Mouse (Mus musculus): Measurements from ENCODE around the gene Mxd1.
A peak's percentile ranks its signal among the peaks of the same experiment; 100 is the strongest.

Mxd1 gene

DNA sequence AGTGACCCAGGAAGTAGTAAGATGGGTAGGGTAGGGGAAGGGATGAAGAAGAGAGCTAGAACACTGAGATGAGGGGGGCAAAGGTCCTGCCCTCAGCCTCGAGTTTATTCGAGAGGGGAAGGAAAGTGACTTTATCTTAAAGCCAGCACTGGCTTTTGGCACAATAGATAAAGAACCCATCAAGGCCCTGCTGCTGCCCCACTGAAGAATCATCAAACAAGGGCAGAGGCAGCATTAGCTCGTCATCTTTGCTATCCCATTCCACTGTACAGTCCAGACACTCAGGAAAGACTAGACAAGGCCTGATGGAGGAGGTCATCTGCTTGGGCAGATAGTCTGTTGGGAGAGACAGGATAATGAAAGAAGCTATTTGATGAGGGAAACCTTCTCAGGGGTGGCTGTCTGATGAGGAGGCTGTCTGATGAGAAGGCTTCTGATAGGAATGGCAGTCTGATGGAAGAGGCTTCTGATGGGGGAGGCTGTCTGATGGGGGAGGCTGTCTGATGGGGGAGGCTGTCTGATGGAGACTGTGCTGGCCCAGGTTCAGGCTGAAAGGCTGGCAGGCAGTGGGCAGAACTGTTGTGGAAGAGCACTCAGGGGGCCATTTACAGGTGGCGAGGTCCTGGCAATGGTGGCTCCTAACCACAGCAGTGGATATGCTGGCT is 31.7 kb downstream of the Mxd1 start:
- TF ChIP-seq GATA4 (IDR thresholded peaks at IDR 0.05; ENCODE audit: insufficient replicate concordance, low read length), result no peak

DNA sequence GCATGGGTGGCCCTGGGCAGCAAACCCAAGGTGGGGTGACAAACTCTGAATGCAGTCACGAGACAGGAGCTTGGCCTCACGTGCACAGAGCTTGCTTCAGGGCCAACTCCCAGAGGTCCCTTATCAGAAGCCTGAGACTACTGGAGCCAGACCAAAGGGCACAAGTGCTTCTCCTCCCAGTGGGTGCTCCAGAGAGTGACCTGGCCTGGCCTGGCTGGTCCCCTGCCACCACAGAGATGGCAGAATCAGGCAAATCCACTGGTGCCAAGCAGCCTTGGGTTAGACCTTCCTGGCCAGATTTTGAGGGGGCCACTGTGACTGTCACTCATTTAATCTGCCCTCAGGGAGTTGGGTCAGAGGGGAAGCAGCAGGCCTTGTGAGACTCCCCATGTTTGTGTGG is 32.5 kb downstream of the Mxd1 start:
- TF ChIP-seq GATA4 (IDR thresholded peaks at IDR 0.05; ENCODE audit: insufficient replicate concordance, low read length), result peak; percentile 44; the same call in 1 of the 2 replicates

DNA sequence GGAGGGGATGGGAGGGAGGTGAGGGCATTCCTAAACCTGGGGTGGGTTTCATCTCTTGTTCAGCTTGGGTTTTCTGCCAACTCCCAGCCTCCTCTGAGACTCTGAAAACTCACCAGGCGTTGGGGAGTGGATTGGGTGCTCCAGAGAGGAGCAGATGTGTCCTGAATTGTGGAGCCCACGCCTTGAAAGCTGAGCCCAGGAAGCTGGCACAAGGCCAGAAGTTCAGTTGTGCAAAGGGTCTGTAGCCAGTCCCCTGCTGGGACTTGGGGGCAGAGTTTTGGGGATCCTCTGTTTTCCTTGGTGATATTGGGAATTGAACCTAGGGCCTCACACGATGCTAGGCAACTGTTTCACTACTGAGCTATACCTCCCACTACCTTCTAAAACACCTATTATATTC is 38.8 kb downstream of the Mxd1 start:
- TF ChIP-seq GATA4 (IDR thresholded peaks at IDR 0.05; ENCODE audit: insufficient replicate concordance, low read length), result no peak

DNA sequence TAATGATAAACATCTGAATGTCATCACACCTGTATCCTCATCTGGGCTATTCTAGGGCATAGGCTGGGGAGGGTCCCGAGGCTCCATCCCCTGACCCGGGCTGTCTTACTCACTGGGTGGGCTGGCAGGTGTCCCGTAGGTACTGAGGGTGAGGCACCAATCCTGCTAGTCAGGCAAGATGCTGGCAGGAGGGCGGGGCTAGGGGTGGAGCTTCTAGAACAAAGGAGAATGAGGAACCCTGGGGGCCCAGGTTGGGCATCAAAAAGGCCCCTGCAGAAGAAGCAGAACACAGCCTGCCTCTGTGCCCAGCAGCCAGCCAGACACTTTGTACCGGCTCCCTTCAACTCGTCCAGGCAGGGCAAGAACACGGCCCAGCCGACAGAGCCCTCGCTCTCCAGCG is 41.0 kb downstream of the Mxd1 start, which contains the start of gene Asprv1:
TSS of gene Asprv1 (plus strand) at position 219 of the 400 bp plus-strand sequence.
- no peak for TF ChIP-seq GATA4 (IDR thresholded peaks at IDR 0.05; ENCODE audit: insufficient replicate concordance, low read length)

DNA sequence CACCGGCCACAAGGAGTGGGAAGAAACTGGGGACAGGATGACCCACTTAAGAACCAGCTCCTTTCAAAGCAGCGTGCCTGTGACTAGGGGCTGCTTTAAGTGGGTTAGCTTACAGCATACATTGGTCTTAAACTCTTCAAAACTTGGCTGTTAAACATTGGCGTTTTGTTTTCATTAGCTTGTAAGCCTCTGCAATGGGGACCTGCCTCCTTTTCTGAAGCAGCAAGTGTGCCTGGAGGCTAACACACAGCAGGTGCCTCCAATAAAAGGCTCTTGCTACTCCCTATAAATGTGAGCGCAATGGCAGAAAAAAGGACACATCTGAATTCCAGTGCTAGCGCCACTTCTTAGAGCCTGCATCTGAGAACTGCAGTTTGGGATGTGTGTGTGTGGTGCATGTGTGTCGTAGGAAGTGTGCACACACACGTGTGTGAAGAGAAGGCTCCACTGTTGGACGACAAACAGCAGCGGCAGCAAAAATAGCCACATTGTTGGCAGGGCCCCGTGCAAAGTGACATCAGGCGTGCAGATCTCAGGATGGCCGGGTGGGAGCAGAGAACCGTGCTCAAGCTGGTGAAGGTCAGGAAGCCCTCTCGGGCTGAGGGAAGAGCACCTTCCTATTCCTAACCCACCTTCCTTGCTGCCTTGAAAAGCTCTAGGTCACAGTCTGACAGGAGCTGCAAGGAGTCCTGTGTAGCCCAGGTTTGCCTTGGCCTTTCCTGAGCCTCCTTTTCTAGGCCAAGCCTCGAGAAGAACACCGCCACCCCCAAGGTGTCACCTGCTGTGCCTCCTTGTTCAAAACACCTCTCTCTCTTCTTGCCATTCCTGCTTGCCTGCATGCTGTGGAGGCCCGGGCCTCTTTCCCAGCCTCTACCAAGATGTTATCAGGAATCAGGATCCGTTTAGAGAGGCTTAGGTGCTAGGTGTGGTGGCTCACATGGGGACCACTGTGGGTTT is 44.6 kb downstream of the Mxd1 start:
- no peak for TF ChIP-seq GATA4 (IDR thresholded peaks at IDR 0.05; ENCODE audit: insufficient replicate concordance, low read length)

DNA sequence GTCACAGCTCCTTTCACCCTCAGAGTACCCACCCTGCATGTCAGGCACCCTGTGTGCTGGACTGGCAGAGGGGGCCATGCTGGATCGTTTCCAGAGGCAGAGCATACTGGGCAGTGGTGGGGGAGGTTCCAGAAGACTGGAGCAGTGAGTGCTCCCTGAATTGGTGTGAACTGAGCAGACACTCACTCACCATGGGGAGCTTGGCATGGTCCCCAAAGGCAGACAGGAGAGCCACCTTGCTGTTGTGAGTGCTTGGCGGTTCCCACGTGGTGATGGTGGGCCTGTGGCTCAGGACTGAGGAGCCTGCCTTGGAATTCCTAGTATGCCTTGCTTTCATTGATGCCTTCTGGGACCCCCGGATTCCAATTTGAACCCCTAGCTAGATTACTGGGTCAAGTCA is 45.8 kb downstream of the Mxd1 start:
- TF ChIP-seq GATA4 (IDR thresholded peaks at IDR 0.05; ENCODE audit: insufficient replicate concordance, low read length), result no peak

DNA sequence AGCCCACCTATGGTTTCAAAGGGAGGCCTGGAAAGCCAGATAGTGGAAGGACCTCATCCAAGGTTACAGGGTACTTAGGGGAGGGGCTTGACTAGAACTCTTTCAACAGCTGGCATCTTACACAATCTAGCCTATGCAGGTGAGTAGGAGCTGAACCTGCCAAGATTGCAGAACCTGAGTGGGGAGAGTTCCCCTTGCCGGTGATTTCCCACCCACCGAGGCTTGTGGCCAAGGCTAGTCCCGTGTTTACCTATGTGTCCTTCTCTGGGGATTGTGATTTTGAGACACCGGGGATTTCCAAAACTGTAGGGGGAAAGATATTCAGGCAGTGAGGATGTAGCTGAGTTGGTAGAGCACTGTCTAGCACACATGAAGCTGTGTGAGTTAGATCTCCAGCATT is 53.7 kb downstream of the Mxd1 start:
- TF ChIP-seq GATA4 (IDR thresholded peaks at IDR 0.05; ENCODE audit: insufficient replicate concordance, low read length), result no peak

GRCm38 (mm10) chr6:86610714-86611113 is 58.2 kb downstream of the Mxd1 start:
- TF ChIP-seq GATA4 (IDR thresholded peaks at IDR 0.05; ENCODE audit: insufficient replicate concordance, low read length), result no peak

GRCm38 (mm10) chr6:86609235-86609634 is 59.7 kb downstream of the Mxd1 start:
- no peak for TF ChIP-seq GATA4 (IDR thresholded peaks at IDR 0.05; ENCODE audit: insufficient replicate concordance, low read length)

DNA sequence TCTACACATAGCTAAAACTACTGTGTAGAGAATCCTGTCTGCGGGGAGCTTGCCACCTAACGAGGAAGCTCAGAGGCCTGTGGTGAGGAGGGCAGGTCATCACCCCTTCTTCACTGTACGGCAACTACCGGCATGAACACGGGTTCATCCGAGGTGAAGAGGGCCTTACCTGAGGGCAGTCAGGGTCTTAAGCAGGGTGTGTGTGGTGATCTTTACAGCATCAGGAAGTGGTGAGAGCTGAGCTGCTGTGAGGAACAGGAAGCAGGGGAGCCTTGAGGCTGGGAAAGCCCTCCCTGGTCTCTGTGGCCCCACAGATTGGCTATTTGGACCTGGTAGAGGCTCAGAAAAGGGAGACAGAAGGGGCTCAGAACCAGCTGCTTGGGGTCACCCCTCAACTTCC is 61.5 kb downstream of the Mxd1 start:
- TF ChIP-seq GATA4 (IDR thresholded peaks at IDR 0.05; ENCODE audit: insufficient replicate concordance, low read length), result no peak

DNA sequence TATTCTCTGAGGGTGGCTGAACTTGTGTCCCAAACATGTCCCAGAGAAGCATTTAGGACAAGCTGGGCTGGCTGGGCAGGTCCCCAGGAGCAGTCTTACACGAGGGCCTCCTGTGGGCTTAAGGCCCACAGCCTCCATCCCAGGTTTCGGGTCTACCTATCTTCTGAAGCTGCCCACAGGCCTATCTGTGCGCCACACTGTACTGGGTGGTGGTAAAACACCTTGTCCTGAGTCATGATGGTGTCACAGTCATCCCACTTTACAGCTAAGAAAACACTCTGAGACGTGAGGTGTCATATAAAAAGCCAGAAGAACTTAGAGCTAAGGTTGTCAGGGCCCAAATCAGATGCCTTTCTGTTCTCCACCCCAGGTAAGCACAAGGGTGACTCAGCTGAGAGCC is 62.7 kb downstream of the Mxd1 start:
- no peak for TF ChIP-seq GATA4 (IDR thresholded peaks at IDR 0.05; ENCODE audit: insufficient replicate concordance, low read length)

DNA sequence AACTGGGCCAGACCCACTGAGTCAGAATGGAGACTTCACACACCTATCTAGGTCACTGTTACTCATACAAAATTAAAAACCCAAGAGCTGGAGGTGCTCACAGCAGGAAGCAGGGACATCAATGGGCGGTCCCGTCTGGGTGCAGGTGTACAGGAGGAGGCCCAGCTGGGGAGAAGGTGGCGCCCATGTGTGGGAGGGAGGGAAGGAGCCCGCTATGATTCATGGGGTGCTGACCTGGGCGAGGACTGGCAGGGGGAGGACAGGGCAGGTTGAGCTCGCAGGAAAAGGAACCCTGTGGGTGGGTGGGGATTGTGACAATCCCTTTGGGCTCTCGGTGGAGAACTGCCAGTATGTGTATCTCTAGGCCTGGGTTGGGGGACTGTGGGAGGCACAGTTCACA is 63.7 kb downstream of the Mxd1 start:
- no peak for TF ChIP-seq GATA4 (IDR thresholded peaks at IDR 0.05; ENCODE audit: insufficient replicate concordance, low read length)

- TF ChIP-seq GATA4 (IDR thresholded peaks at IDR 0.05; ENCODE audit: insufficient replicate concordance, low read length), result no peak
Observed at GRCm38 (mm10) chr6:86599951-86600414, 69.0 kb downstream of the Mxd1 start.

GRCm38 (mm10) chr6:86599197-86599596 is 69.8 kb downstream of the Mxd1 start:
- TF ChIP-seq GATA4 (IDR thresholded peaks at IDR 0.05; ENCODE audit: insufficient replicate concordance, low read length), result no peak

- TF ChIP-seq GATA4 (IDR thresholded peaks at IDR 0.05; ENCODE audit: insufficient replicate concordance, low read length), result no peak
Observed at GRCm38 (mm10) chr6:86598742-86599193, 70.2 kb downstream of the Mxd1 start.

Data from liver, adult (tissue).